Mouse (Mus musculus) liver, embryonic 16.5 days (tissue): ENCODE measurements around the gene Btbd17. TPM values are rescaled to one million over a fixed set of nuclear protein-coding genes. Genes with fewer than 3 reads are reported as not detected.
A peak's percentile ranks its signal among the peaks of the same experiment; 100 is the strongest.

ENCODE experiments used
- ATAC-seq: fragments of 200-750 bp; cut with Nextera tagmentation; 2 replicates; pipeline ENCODE4 v1.8.0; 2017; ENCODE audit warnings: low read depth, mild to moderate bottlenecking, moderate number of reproducible peaks, moderate library complexity
- H3K27ac ChIP-seq: fragments of 300-500 bp; sonication (generic); 2 replicates; pipeline ENCODE4 v1.5.1; 2014; ENCODE audit warnings: mild to moderate bottlenecking, low read length
- H3K27me3 ChIP-seq: fragments of 300-500 bp; sonication (generic); 2 replicates; pipeline ENCODE4 v1.6.1; 2014; ENCODE audit warnings: low read depth, low read length, mixed read lengths; ENCODE audit not compliant: control insufficient read depth, insufficient read depth
- H3K36me3 ChIP-seq: fragments of 300-500 bp; sonication (generic); 2 replicates; pipeline ENCODE4 v1.6.1; 2014; ENCODE audit warnings: mild to moderate bottlenecking; ENCODE audit not compliant: control insufficient read depth, insufficient read depth
- H3K4me1 ChIP-seq: fragments of 300-500 bp; sonication (generic); 2 replicates; pipeline ENCODE4 v1.6.1; 2014; ENCODE audit warnings: low read depth, low read length, mixed read lengths; ENCODE audit not compliant: control insufficient read depth
- H3K4me2 ChIP-seq: fragments of 300-500 bp; sonication (generic); 2 replicates; pipeline ENCODE4 v1.6.1; 2014; ENCODE audit warnings: low read depth, low read length, mixed read lengths
- H3K4me3 ChIP-seq: fragments of 300-500 bp; sonication (generic); 2 replicates; pipeline ENCODE4 v1.5.1; 2014; ENCODE audit warnings: low read depth, mild to moderate bottlenecking, low read length
- H3K9ac ChIP-seq: fragments of 300-500 bp; sonication (generic); 2 replicates; pipeline ENCODE4 v1.6.1; 2014; ENCODE audit warnings: low read depth, low read length
- H3K9me3 ChIP-seq: fragments of 300-500 bp; sonication (generic); replicated peaks from 2 replicates; pipeline ENCODE4 v1.6.1; 2016; ENCODE audit warnings: low read length; ENCODE audit not compliant: control insufficient read depth
- WGBS: fragments of 180-500 bp; shearing (Covaris S2); extraction: QIAGEN DNeasy Blood & Tissue Kit; methylation state at CpG from one replicate; pipeline ENCODE4 v1.1.7; 2014; ENCODE audit not compliant: insufficient replicate concordance; 5-methylcytosine and 5-hydroxymethylcytosine counted together
- polyA plus RNA-seq: library from polyadenylated mRNA; unstranded; fragments of >200 nt; fragmentation: Nextera tagmentation; extraction: Ambion mirVana; gene quantifications from 2 replicates; pipeline ENCODE4 v1.2.1, GENCODE M21; 2015

The Btbd17 gene
- polyA plus RNA-seq, 1 experiment from 2014 or later: not detected

GRCm38 (mm10) chr11:114747564-114748138 lies 48.1 kb downstream of the Btbd17 start:
- no peak overlapping the region for H3K4me3 ChIP-seq
- H3K36me3 ChIP-seq: no peaks in the 10 kb centered on the region
- WGBS: 48% methylated on average over 12 of the region's 12 CpGs
- H3K9me3 ChIP-seq: no peaks in the 10 kb centered on the region
- H3K27ac ChIP-seq: no peak overlapping the region
- ATAC-seq: no peak
- H3K4me1 ChIP-seq: no peaks in the 10 kb centered on the region
- no peaks in the 10 kb centered on the region; the same call in 1 of the 2 replicates for H3K27me3 ChIP-seq
- H3K4me2 ChIP-seq: no peak overlapping the region
- no peak overlapping the region for H3K9ac ChIP-seq

DNA sequence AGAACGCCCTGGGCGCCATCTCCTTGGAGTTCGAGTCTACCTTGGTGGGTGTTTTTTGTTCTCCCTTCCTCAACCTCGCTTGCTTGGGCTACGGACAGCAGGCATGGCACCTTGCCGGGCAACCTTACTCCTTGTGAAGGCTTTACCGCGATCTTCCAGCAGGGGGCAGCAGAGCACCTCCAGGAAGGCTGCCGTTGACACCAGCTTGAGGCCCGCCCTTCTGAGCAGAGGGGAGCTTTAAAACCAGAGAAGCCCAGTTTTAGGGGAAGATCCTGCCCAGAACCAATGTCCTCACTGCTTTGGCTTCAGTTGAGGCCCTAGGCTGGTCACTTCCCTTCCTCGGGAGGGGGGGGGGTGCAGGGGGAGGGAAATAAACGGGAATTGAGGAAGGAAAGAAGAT lies 50.6 kb downstream of the Btbd17 start:
- Histone ChIP-seq H3K9me3 (no peaks in the 10 kb centered on the region), H3K9ac (no peak overlapping the region), H3K27me3 (no peaks in the 10 kb centered on the region; the same call in 1 of the 2 replicates), H3K4me3 (no peak overlapping the region), H3K4me2 (no peak overlapping the region), H3K36me3 (no peaks in the 10 kb centered on the region), H3K27ac (no peak overlapping the region), H3K4me1 (no peaks in the 10 kb centered on the region)
- 1% methylated on average over 12 of the region's 12 CpGs for WGBS
- ATAC-seq: peak; percentile 39

DNA sequence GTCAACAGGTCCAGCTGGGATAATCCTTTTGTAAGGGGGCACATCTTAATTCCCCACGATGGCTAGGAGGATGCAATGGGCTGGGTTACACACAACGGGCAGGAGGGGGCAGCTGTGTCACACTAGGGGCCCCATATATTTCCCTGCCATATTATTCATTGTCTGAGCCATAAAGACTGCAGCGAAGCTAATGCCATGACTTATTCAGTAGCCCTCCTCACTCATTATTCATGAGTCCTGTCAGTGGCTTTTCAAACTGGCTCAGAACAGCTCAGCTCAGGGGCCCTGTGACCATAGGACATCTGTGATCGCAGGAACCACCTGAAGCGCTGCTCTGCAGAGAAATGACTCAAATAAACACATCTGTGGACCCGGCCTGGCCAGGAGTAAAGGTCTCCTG lies 54.3 kb downstream of the Btbd17 start:
- no peak overlapping the region for H3K4me2 ChIP-seq
- no peaks in the 10 kb centered on the region for H3K4me1 ChIP-seq
- H3K4me3 ChIP-seq: no peak overlapping the region
- no peak for ATAC-seq
- WGBS: 45% methylated on average over 6 of the region's 6 CpGs
- H3K27ac ChIP-seq: no peak overlapping the region
- H3K36me3 ChIP-seq: no peaks in the 10 kb centered on the region
- no peaks in the 10 kb centered on the region for H3K9me3 ChIP-seq
- H3K9ac ChIP-seq: no peak overlapping the region
- H3K27me3 ChIP-seq: no peaks in the 10 kb centered on the region; the same call in 1 of the 2 replicates

Other genes starting within 250 kb of the Btbd17 start
- 598 and 706 TPM in 2 replicates for gene Rpl38, start 127.4 kb downstream of the Btbd17 start, polyA plus RNA-seq
- 11.5 and 15.3 TPM in 2 replicates for gene Ttyh2, start 120.5 kb downstream of the Btbd17 start, polyA plus RNA-seq
- gene Dnaic2, start 68.5 kb downstream of the Btbd17 start, polyA plus RNA-seq: 0.63 and 1.4 TPM in 2 replicates
- 0.09 and 0.17 TPM in 2 replicates for gene Kif19a, start 30.6 kb downstream of the Btbd17 start, polyA plus RNA-seq
- gene Gpr142, start 3.0 kb upstream of the Btbd17 start, polyA plus RNA-seq: not detected in 2 replicates
- 19.5 and 20.2 TPM in 2 replicates for gene Gprc5c, start 55.2 kb upstream of the Btbd17 start, polyA plus RNA-seq
- gene Cd300a, start 94.1 kb upstream of the Btbd17 start, polyA plus RNA-seq: 5.9 and 6.2 TPM in 2 replicates
- 1.5 and 1.9 TPM in 2 replicates for gene Cd300lb, start 138.4 kb upstream of the Btbd17 start, polyA plus RNA-seq
- gene Cd300c, start 173.2 kb upstream of the Btbd17 start, polyA plus RNA-seq: 0.14 TPM in 1 of 2 replicates, not detected in the other
- gene Cd300ld, start 194.0 kb upstream of the Btbd17 start, polyA plus RNA-seq: 0.97 and 1.3 TPM in 2 replicates
- 9.8 and 11.1 TPM in 2 replicates for gene Cd300c2, start 205.9 kb upstream of the Btbd17 start, polyA plus RNA-seq
- not detected in 2 replicates for gene Cd300ld2, start 220.2 kb upstream of the Btbd17 start, polyA plus RNA-seq
- not detected in 2 replicates for gene Cd300ld4, start 231.1 kb upstream of the Btbd17 start, polyA plus RNA-seq
- gene Cd300ld5, start 241.8 kb upstream of the Btbd17 start, polyA plus RNA-seq: not detected in 2 replicates